Mouse (Mus musculus): ENCODE measurements around the gene Tet3.

DNA sequence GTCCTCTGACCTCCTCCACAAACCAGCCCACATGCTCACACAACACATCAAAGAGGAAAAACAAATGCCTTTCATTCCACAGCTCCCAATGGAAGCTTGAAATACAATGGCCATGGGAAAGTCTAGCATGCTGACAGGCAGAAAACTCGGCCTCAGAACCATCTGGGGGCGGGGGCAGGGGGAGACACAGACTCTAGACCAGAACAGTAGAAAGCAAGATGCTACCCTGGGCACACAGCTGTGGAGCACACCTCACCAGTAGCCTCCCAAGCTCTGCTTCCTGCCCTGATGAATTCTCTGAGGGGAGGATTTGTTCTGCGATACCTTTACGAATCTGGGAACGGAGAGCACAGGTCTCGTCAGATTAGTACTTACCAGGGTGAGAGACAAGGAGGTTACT lies 31.4 kb downstream of the Tet3 start:
- TF ChIP-seq CTCF (IDR thresholded peaks at IDR 0.05; ENCODE audit: extremely low read depth, insufficient read length, insufficient replicate concordance, low read depth, low read length) (no peak), POLR2A (IDR thresholded peaks at IDR 0.05; ENCODE audit: low read depth, low read length) (no peak)
